Mouse (Mus musculus): ENCODE measurements around the gene Gm28042. TPM values are rescaled to one million over a fixed set of nuclear protein-coding genes. Genes with fewer than 3 reads are reported as not detected.

Gene Gm28042
- polyA plus RNA-seq, 1 experiment from 2014 or later: 5.6 TPM

Small RNA genes lying within 50 kb of the gene (microRNA-seq; reads per million reads assigned to microRNA genes)
- not detected for gene Mir7665

Other genes starting within 250 kb of the Gm28042 start
- gene Rpap1, start 240.0 kb upstream of the Gm28042 start, polyA plus RNA-seq (2015; fragmentation: Nextera tagmentation; extraction: Ambion mirVana): 22.2 and 22.6 TPM in 2 replicates
- 19.4 and 20.0 TPM in 2 replicates for gene Tyro3, start 229.8 kb upstream of the Gm28042 start, polyA plus RNA-seq (2015; fragmentation: Nextera tagmentation; extraction: Ambion mirVana)
- 27.3 and 28.8 TPM in 2 replicates for gene Mga, start 130.3 kb upstream of the Gm28042 start, polyA plus RNA-seq (2015; fragmentation: Nextera tagmentation; extraction: Ambion mirVana)
- gene Mapkbp1, start 54.8 kb upstream of the Gm28042 start, polyA plus RNA-seq (2015; fragmentation: Nextera tagmentation; extraction: Ambion mirVana): 4.9 and 6.2 TPM in 2 replicates
- 23.5 and 25.9 TPM in 2 replicates for gene Jmjd7, start within 50 bp of the Gm28042 start, polyA plus RNA-seq (2015; fragmentation: Nextera tagmentation; extraction: Ambion mirVana)
- 3.7 and 4.1 TPM in 2 replicates for gene Pla2g4b, start 5.9 kb downstream of the Gm28042 start, polyA plus RNA-seq (2015; fragmentation: Nextera tagmentation; extraction: Ambion mirVana)
- 16.1 and 19.9 TPM in 2 replicates for gene Ehd4, start 127.1 kb downstream of the Gm28042 start, polyA plus RNA-seq (2015; fragmentation: Nextera tagmentation; extraction: Ambion mirVana)
- gene Pla2g4e, start 217.8 kb downstream of the Gm28042 start, polyA plus RNA-seq (2015; fragmentation: Nextera tagmentation; extraction: Ambion mirVana): 1.2 and 2.0 TPM in 2 replicates